Mouse (Mus musculus) cortical plate, adult 2 months (tissue): ENCODE data around the gene Gli1.

Experiments used
- CTCF ChIP-seq: fragments of 200-500 bp; IDR thresholded peaks from 2 replicates; pipeline ENCODE4 v1.5.1; 2011; ENCODE audit warnings: mild to moderate bottlenecking, control low read depth, low read length; ENCODE audit not compliant: insufficient read depth; ENCODE audit errors: extremely low read depth
- POLR2A ChIP-seq: fragments of 200-500 bp; IDR thresholded peaks from 2 replicates; pipeline ENCODE4 v1.6.1; 2011; ENCODE audit warnings: mild to moderate bottlenecking, low read length, control low read depth; ENCODE audit not compliant: insufficient read depth; ENCODE audit errors: extremely low read depth

- TF ChIP-seq CTCF (no peak), POLR2A (no peak)
Observed at GRCm38 (mm10) chr10:127322178-127322577, 19.6 kb downstream of the Gli1 start.
